Mouse (Mus musculus) right cerebral cortex, adult 18-20 months (tissue): ENCODE measurements around the gene Diras2.

Experiments used
- DNase-seq: peaks from one replicate; pipeline ENCODE4 v3.0.0; 2022; ENCODE audit warnings: mixed read lengths

Diras2 gene

DNA sequence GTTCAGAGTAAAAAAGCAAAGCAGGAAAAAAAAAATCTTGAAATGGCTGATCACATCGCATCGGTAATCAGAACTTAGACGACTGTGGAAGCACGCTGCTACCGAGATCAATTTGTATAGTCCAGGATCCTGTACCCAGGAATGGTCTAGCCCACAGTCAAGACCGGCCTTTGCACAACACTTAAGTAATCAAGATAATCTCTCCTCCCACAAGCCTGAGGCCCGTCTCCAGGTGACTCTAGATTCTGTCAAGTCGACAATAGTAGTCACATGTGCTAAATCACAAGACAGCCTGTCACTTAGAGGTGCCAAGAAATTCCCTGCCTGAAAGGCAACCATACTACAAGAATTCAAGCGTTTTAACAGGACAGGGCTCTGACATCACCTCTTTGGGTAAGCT is at the start of gene Diras2:
Diras2 (minus strand) TSS at position 159 of the 400 bp plus-strand sequence.
- DNase-seq: no peak

DNA sequence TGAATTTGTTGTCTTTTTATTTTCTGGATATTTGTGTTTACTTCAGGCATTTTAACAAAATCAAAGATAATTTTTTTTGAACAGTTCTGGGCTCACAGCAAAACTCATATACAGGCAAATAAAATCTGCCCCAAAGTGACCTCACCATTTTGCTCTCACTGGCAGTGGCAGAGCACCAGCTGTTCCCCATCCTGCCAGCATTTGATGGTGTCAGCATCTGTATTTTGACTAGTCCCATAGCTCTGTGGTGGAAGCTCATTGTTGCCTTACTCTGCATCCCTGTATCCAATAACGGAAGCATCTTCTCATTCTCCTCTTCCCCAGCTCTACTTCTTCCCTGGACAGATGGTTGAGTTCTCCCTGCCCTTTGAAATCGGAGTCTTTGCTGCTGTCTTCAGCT is 47.7 kb upstream of the Diras2 start:
- no peak for DNase-seq

DNA sequence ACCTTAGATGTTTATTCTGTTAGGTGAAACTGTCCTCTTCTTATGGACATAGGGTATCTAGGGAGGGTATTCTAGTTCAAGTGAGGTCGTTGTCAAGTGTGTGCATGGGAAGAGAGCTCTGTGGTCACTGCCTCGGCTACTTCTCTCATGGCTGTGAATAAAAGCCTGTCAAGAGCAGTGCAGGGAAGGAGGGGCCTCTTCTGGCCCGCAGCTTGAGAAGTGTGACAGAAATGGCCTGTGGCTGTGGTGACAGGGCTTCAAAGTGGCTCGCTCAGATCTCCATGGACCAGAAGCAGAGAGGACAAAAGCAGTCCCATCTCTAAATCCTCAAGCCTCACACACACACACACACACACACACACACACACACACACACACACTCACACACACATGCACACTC is 46.9 kb upstream of the Diras2 start:
- no peak for DNase-seq

DNA sequence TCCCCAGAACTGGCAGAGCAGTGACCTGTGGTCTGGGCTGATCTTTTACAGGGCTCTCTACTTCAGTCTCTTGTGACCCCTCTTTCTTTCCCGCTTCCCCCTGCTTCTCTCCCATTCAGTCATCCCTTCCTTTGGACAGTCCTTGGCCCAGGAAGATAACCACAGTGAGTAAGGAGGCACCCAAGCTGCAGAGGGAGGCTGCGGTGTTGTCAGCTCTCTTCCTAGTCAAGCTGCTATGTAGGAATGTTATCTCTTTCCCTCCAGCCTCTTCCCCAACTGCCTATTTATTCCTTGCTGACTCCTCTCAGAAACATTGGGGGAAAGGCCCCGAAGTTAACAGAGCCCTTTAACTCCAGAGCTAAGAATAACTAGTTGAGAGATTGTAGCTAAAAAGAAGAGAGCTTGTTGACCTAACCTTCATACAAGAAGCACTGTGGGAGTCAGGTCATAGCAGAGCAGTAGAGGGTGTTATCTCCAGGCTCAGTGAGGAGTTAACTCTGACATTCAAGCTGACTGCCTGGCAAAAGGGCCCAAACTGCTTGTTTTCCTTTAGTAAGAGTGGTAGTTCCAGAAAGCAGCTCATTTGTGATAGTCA is 46.3 kb upstream of the Diras2 start:
- DNase-seq: no peak

DNA sequence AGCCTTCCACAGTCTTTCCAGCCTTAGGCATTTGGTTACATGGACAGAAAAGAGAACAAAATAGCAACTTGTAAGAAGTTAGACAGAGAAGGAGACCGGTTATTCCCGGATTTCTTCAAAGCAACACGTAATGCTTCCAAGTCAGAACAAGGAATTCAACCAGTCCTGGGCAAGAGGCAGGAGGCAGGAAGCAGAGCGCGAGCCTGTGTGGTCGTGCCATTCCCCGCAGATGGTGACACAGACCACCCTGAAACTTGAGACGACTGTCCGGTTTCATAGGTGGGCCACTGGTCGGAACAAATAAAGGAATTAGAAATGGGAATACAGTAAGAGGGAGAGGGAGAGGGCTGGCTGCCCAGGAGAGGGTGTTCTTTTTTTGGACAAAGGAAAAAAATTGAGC is 45.8 kb upstream of the Diras2 start:
- DNase-seq: no peak

DNA sequence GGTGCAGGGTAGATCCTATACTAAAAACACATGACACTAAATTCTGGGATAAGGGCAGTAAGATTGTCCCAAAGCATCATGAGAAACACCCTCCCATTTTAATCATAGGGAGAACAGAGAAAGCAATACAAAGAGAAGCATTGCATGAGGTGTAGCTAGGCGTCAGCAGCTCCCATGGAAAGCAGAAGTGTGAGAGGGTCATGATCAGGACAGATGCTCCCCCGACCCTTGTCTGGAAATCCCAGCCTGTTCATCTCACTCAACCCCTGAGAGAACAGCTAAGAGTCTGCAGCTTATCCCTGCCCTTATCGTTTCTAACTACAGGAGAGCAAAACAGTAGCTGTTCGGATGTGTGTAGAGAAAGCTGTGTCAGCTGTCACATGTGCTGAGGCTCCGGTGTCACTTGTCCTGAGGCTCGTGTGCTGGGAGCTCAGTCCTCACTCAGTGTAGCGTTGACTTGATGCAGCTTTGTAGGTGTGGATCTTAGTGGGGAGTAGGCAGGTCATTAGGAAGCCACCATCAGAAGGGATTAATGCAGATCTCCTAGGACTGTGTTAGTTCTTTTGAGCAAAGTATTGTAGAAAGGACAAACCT is 45.0 kb upstream of the Diras2 start:
- DNase-seq: no peak

DNA sequence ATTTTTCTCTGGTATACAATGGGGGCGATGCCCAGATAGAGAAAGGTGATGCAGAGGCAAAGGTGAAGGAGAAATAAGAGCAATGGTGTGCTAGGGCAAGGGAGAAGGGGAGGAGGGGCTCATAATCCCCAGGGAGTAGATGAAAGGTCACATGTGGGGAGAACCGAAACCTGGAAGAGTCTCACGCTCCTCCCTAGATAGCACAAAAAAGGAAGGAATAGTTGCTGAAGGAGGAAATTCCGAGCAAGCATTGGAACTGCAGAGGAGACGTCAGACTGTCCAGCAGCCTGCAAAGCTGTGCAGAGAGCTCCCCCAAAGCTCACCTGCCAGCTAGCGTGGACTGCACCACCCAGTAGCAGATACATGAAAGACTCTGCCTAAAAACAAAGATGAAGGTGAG is 44.4 kb upstream of the Diras2 start:
- DNase-seq: no peak

DNA sequence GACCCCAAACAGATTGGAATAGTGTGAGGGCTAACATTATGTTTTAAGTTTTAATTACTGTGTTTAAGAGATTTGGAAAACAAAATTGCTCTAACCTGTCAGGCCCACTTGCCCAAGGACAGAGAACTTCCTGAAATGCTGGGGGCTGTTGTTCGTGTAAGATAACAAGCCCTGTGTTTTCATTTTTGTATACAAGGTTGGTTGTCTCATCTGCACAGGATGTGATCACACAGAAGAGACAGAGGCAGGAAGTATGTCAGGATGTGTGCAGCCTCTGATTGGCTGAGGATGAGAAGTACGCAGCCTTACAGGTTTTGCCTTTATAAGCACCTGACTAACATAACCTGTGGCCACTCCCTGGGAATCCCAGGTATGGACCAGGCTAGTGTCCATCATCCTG is 43.2 kb upstream of the Diras2 start:
- no peak for DNase-seq

DNA sequence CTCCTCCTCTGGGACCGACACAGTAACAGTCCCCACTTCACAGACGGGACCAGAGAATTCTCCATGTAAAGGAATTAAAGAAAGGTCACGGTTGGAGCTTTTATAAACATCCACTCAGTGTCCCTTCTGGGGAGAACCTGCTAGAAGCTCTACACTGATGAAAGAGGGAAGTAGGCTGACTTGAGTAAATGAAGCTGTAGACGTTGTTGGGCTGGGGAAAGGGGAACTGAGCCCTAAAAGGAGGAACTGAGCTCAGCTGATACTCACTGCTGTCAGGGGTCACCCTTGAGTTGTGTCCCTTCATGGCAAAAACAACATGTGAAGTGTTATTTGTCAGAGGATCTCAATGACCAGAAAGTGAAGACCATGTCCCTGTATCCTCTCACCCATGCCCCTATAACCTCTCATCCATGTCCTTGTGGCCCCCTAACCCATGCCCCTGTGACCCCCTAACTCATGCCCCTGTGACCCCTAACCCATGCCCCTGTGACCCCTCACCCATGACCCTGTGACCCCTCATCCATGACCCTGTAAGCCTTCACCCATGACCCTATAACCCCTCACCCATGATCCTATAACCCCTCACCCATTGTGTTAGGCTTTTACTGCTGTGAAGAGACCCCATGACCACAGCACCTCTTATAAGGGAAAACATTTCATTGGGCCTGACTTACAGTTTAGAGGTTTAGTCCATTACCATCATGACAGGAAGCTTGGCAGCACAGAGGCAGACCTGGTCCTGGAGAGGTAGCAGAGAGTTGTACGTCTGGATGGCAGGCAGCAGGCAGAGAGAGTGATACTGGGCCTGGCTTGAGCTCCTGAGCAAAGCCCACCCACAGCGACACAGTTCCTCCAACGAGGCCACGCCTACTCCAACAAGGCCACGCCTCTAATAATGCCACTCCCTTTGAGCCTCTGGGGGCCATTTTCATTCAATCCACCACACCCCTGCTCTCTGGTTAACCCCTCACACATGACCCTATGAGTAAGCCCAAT is 41.7 kb upstream of the Diras2 start:
- DNase-seq: no peak

DNA sequence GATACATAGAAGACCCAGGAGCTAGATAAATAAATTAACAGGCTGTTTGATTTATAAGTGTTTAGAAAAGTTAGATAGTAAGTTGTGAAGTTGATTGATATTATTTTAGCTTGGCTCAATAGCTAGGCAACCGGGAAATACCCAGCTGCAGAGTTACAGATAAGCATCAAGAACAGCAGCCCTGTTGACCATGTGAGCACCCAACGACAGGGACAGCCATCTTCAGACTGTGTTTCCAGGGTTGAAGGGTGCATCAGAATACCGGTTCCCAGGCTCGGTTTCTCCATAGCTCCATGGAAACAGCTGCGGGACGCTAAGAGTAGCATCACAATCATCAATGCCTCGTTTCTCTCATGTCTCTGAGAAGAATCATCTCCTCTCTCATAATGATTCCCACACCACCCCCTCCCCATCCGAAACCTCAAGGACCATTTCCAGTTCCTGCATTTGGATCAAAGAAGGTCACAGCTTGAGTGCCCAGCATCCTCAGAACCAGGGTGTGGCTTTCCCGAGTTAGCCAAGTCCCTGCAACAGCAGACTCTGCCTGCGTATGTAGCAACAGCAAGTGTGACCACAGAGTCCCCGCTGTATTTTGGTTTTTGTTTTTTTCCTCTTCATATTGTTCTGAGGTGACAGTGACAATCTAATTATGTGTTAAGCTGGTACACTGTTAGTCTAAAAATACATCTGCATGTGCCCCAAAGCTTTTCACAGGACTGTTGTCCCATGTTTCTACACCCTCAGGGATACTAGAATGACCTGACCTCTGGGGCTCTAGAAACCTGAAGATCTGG is 40.7 kb upstream of the Diras2 start:
- DNase-seq: no peak

DNA sequence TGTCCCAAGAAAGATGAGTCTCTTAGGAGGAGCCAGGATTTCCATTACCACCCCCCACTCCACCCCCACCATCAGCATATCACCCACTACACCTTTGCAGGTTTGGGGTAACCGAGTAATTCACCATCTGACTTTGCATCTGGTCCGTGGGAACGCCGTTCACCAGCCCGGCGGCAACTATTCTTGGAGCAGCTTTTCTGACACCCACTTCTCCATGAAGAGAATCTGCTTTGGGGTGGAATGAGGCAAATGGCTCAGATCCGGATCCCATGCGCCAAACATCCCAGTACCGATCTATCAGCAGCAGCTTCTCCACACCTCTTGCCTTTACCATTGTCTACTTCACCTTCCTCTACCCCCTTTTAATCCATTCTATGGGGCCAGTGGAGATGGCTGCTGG is 39.2 kb upstream of the Diras2 start:
- peak; percentile 81 for DNase-seq

DNA sequence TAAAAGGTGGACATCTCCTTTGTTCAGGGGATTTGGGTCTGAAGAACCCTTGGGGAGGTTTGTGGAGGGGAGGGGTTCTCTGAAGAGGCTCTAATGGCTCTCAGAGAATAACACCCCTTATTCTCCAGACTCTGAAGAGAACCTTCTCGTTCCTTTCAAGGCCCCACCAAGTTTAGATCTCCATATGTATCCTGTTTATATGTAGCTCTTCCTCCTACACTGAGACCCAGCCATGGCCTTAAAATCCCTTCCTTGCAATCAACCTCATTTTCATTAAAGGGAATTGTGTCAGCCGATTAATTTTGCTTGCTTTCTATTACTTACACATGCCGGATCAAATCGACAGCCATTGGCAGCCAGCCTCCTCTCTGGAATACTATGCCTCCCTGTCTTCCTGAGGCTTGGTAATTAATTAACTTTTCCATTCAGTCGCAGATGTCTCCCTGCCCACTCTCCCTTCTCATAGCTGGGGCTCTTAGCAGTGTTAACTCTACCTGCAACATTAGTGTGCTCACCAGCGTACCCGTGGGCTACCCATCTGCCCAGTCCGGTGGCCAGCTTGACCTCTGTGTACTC is 38.2 kb upstream of the Diras2 start:
- DNase-seq: no peak

DNA sequence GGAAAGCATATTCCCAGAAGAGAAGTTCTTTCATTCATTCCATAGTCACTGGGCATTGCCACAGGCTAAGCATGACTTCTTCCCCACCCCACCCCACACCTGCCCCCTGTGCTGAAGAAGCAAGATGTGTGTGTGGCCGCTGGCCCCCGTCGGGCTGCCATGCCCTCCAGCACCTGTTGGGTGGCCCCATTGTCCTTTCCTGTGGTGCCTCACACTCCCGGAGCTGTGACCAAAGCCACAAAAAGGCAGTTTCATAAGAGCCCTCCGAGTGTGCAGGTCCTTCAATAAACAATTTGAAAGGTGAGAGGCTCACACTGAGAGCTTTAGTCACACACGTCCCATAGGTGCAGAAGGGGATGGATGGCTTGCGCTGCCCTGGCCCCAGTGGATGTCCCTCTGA is 35.7 kb upstream of the Diras2 start:
- no peak for DNase-seq

DNA sequence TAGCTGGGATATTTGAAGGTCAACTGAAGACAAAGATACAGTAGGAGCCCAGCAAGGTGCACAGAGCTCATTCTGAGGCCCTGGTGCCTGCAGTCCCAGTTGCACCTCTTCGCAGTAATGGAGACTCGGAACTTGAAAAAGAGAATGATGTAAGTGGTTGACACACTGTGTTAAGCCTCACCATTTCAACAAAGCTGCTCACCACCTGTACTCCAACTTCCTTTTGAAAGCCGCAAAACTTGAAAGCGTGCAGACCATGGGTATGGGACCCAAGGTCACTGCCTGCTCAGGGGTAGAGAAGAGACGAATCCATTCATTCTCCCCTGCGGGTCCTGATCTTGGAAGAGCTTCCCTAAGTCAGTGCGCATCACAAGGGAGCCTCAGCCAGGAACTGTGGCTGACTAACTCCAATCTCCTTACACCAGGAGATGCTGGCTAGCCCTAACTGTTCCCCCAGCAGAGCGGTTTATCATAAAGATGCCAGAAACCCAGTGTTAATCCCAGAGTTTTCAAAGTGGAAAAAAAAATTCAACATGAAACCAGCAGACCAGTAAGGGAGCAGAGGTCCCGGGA is 35.2 kb upstream of the Diras2 start:
- no peak for DNase-seq

DNA sequence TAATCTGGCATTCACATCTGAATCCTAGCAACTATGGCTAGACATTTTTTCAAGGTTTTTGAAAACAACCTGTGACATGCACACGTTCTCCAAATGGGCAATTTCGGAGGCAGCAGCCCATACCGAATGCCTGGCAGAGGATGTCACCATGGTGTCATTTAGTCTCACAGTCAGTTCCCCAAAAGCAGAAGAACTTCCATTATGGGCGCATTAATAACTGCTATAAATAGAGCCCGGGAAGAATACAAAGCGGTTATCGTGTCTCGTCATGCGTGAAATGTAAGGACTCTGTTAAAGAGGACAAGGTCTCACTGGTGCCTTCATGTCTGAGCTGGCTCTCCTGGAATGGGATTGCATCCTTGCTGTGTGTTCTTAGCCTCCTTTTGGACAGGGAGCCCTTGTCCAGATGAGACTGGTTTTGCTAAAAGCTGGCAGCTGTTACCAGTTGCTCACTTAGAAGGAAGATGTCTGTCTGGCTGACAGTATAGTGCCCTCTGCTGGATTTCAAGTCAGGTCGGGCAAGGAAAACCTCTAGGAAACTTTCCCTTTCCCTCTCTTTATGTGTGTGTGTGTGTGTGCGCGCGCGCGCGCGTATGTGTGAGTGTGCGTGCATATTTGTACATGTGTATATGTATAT is 34.1 kb upstream of the Diras2 start:
- DNase-seq: peak; percentile 48

DNA sequence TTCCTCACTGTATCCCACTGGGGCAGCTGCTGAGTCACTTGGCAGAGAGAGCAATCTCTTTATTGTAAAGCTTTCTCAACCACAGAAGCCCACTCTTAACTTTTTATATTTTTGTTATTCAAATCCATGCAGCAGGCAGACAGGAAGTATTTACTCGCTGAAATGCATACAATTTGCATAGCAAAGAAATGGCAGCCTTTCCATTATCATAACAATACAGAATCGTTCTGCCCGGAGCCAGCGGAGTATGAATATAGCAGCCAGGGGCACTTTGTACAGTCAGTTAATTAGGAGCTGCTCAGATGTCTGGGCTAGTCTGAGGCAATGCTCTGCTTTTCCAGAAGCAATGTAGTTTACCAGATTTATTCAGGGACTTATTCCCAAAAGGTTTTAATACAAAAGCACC is 31.1 kb upstream of the Diras2 start:
- no peak for DNase-seq

DNA sequence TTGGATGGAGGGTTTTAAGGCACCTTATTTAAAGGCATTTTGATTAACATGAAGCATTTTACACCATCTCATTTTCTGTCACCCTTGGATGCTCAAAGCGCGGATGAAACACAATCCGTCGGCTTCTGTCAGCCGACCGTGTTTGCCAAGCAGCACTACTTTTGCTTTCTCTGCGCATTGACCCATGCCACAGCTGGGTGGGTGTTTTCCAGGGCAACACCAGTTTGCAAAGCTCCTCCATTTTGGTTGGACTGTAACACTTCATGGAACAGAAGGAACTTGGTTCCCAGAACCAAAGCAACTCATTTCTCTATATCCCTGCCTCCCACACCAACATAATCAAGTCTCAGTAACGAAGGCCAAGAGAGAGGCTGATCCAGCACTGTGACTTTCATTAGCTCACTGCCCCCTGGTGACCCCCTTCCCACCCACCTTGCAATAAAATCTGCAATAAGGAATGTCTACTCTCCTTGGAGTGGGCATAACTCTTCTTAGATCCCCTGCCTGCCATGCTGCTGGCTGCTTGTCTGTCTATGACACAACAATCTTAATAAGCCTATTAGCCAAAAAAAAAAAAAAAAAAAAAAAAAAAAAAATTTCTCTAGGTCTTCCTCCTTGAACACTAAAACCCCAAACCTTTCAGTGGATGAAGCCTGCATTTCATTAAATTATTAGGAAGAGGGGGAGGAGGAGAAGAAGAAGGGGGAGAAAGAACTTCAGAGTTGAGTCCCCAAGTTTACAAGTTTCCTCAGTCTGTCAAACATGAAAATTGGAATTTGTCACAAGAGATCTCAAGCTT is 30.5 kb upstream of the Diras2 start:
- DNase-seq: no peak

DNA sequence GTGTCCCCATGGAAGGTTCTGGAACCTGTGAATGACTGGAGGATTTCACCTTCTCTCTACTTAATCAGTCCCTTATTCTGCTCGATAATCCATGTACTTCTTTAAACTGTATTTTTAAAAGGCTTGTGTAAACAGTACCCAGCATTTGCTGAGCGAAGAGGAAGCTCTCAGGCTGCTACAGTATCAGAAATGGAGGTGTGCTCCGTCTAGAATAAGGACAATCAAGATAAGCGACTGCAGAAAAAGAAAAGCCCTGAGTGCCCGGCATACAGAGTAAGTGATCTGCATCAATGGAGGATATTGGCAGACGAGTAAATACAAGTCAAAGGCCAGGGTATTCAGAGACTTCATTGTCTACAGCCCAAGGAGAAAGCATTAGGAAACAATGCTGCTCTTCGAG is 26.3 kb upstream of the Diras2 start:
- DNase-seq: no peak

DNA sequence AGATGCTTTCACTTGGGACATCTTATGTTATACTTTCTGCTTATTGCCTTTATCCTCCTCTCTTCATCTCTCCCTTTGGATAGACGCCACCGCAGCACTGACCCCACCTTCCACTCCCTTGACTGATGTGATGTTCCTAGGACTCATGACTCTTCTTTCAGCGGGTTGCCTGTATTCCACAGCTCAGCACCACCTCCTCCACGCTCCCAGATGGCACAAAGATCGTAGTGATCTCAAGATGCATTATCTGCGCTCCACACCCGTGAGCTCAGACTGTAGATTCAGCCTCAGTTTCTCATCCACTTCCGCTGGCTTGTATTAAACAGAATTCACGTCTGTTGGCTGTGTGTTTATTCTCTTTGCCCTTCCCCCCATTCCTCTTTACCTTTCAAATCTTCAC is 23.6 kb upstream of the Diras2 start:
- peak; percentile 24 for DNase-seq

DNA sequence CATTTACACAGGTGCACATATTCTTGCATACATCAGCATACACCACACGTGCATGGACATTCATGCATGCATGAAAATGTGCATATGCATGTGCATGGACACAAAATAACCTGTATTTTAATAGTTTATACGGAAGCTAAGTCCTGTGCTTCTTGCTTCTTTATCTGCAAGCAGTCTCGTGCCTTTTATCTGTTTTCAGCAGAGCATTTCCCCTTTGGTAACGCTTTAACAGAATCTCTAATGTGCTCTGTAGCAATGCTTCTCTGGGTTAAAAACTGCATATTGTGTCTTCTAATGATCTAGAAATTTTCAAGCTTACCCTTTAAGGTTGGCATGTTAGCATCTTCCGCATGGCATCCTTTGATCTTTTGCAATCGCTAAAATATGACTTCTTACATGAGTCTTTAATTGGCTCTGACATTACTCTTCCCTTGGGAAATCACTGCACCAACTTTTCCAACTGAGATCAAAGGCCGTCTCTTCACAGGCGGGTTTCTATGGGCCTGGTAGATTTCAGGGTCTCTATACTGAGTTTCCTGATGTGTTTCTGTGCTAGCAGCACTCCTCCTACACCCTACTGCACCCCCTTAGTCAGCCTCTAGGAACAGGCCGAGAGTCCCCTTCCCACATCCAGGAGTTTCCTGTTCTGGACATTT is 21.9 kb upstream of the Diras2 start:
- no peak for DNase-seq

DNA sequence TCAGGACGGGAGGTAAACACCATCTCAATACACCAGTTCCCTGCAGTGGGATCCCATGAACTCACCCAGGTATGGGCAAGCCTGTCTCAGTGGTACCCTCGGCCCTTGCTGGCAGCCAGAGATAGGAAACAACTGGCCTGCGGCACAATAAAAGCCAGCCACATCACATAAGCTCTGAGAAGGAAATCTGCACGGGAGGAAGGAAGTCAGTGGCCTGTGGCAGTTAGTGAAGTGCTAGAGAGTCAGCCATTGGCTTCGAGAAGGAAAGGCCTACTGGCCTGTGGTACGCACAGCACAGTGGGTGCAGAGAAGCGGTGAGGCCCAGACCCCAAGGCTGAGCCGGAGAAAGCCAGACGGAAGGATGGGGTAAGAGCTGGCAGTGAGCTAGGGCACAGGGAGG is 20.2 kb upstream of the Diras2 start:
- no peak for DNase-seq
